Mouse (Mus musculus) testis, adult 10 weeks (tissue): ENCODE measurements around the gene Rph3a. TPM values are rescaled to one million over a fixed set of nuclear protein-coding genes. Genes with fewer than 3 reads are reported as not detected.

Source experiments
- polyA plus RNA-seq: library from polyadenylated mRNA; stranded (reverse); fragments of 350-450 nt; fragmentation: Illumina TruSeq; extraction: RNeasy Lipid Tissue Mini Kit (QIAGEN cat#74804); gene quantifications from one replicate; pipeline ENCODE4 v1.2.3, GENCODE M21; 2014; ENCODE audit warnings: low read depth, low replicate concordance

Rph3a gene
- 0.42 TPM for polyA plus RNA-seq

DNA sequence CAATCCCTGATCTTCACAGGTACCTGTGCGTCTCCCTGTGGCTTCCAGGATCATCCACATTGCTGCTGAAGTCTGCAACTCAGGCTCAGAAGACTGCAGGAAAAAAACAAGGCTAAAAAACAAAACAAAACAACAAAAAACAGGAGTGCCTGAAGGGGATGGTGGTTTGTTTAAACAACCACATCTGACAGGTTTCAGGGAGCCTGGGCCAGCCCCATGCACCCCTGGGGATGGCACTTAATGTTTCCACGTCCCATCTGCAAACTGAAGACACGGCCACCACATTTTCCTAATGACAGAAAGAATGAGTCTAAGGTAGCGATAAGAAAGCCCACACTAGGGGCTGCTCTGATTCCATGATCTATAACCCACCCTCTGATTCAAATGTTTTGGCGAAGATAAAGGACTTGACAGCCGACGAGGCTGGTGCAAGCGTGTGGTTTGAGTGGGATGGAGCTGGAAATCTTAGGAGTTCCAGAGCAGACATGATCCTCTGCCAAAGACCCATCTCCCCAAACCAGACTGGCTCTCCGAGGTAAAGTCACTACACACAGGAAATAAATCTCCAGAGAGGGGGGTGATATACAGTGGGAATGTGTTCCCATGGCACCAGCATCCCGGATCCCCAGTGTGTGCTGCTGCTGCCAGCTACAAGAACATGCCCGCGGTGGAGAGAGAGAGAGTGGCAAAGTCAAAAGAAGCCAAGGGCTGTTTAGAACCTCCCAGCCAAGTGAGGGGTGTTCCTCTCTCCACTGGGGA lies at the start of gene Rph3a:
Gene Rph3a (minus strand): TSS at position 282 of the 759 bp plus-strand sequence.

DNA sequence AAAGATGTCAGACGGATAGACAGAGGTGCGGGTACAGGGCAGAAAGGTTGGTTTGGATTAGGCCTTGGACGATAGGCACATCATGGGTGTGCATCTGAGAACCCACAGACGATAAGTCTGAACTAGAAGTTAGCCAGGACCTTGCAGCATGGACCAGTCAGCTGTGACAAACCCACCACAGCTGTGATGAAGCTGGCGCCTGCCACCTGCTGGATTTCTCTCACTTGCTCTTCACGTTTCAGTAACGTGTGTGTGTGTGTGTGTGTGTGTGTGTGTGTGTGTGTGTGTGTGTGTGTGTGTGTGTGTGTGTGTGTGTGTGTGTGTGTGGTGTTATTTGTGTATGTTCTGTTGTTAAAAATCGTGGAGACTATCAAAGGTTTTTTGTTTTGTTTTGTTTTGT lies 95.7 kb downstream of the Rph3a start, which contains the start of gene Oas1d:
Gene Oas1d (plus strand): TSS at position 333 of the 400 bp plus-strand sequence.

DNA sequence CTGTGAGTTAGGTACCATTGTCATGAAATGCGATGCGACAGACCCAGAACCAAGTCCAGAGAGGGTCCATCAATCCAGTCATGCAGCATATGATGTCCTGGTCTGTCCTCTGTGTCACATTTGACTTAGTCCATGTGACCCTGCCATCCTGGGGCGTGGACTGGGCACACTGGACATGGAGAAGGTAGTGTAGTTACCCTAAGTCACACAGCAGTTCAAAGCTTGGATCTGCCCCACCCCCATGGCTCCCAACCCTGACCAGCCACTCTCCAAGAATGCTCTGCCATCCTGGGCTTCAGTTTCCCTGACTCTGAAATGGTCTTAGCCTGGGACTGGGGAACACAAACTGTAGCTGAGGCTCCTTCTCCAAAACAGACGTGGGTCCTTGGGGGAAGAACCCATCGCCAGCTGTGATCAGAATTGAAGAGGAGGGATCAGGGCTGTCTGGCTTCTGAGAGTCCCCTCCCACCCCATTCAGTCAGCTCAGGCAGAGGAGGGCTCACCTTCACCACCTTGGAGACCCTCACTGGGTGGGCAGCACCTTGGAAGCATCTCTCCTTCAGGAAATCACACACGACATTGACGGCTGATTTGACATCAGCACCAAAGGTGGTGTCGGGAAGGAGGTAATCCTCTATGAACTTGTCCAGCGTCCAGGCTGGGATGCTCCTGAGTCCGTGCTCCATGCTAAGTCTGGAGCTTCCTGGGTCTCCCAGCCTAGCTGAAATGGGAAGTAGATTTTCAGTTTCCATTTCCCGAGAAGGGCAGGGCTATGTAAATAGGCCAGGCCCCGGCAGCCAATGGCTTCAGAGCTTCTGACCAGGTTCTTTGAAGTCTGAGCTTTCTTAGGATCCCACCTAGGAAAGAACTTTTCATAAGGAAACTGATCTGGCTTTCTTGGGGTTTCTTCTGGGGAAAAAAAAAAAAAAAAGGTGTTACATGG lies 102.8 kb downstream of the Rph3a start, which contains the start of gene Oas1a:
Gene Oas1a (minus strand): TSS at position 731 of the 943 bp plus-strand sequence.

Other genes with a start within 250 kb of the Rph3a start
- not detected for gene Oas3, start 232.4 kb downstream of the Rph3a start, polyA plus RNA-seq
- not detected for gene Oas1e, start 214.6 kb downstream of the Rph3a start, polyA plus RNA-seq
- gene Oas1c, start 197.6 kb downstream of the Rph3a start, polyA plus RNA-seq, result 0.08 TPM
- not detected for gene Oas1f, start 162.7 kb downstream of the Rph3a start, polyA plus RNA-seq
- gene Oas1h, start 148.7 kb downstream of the Rph3a start, polyA plus RNA-seq, result not detected
- gene Oas1g, start 122.5 kb downstream of the Rph3a start, polyA plus RNA-seq, result not detected
- 0.11 TPM for gene Oas1a, start 102.6 kb downstream of the Rph3a start, polyA plus RNA-seq
- not detected for gene Oas1d, start 95.6 kb downstream of the Rph3a start, polyA plus RNA-seq
- gene Ptpn11, start 181.3 kb upstream of the Rph3a start, polyA plus RNA-seq, result 7.4 TPM
- 127 TPM for gene Rpl6, start 194.4 kb upstream of the Rph3a start, polyA plus RNA-seq
- gene Hectd4, start 210.1 kb upstream of the Rph3a start, polyA plus RNA-seq, result 9.9 TPM